Mouse (Mus musculus): ENCODE results near the gene Zfp426.

- no peak for TF ChIP-seq POLR2A (IDR thresholded peaks at IDR 0.05; ENCODE audit: insufficient read length, low read depth)
- no peak for TF ChIP-seq E2F4 (IDR thresholded peaks at IDR 0.05; ENCODE audit: insufficient read depth)
- TF ChIP-seq CEBPB (IDR thresholded peaks at IDR 0.05; ENCODE audit: insufficient read depth, poor library complexity, severe bottlenecking) = no peak
- no peak for TF ChIP-seq MYOD1 (IDR thresholded peaks at IDR 0.05; ENCODE audit: control insufficient read depth in 1 of 3, insufficient read length in 2 of 3, low read depth in 2 of 3)
- no peak for TF ChIP-seq MAX (IDR thresholded peaks at IDR 0.05; ENCODE audit: low read depth)
- no peak for TF ChIP-seq SRF (IDR thresholded peaks at IDR 0.05; ENCODE audit: control insufficient read depth, insufficient read length, low read depth)
- TF ChIP-seq POLR2AphosphoS2 (IDR thresholded peaks at IDR 0.05; ENCODE audit: insufficient read length, low read depth) = no peak
These were observed 20.2 kb upstream of the Zfp426 start for GRCm38 (mm10) chr9:20512714-20513113.
